Mouse (Mus musculus) embryonic fibroblast, embryonic 13.5 days (primary cell): ENCODE measurements around the gene Dennd2c.

Experiments
- CTCF ChIP-seq: IDR thresholded peaks from 2 replicates; pipeline ENCODE4 v1.5.1; 2011; ENCODE audit warnings: mild to moderate bottlenecking, control low read depth, low read length, moderate library complexity, borderline replicate concordance; ENCODE audit not compliant: insufficient read depth
- POLR2A ChIP-seq: IDR thresholded peaks from 2 replicates; pipeline ENCODE4 v1.6.1; 2011; ENCODE audit warnings: low read depth, mild to moderate bottlenecking, control low read depth, low read length, moderate library complexity

GRCm38 (mm10) chr3:103213537-103213936 lies 111.1 kb downstream of the Dennd2c start:
- TF ChIP-seq CTCF (no peak), POLR2A (no peak)
